Mouse (Mus musculus) myocyte (in vitro differentiated cells): ENCODE measurements around the gene Smtnl2.

ENCODE experiments used
- CEBPB ChIP-seq: IDR thresholded peaks from 2 replicates; pipeline ENCODE4 v1.6.1; 2011; ENCODE audit warnings: mild to moderate bottlenecking, moderate library complexity; ENCODE audit not compliant: poor library complexity, insufficient read depth, severe bottlenecking
- MAX ChIP-seq: IDR thresholded peaks from one replicate; pipeline ENCODE4 v1.6.1; 2011; ENCODE audit warnings: low read depth, mild to moderate bottlenecking, control low read depth
- MYOD1 ChIP-seq, 3 experiments: IDR thresholded peaks; one replicate each; pipeline ENCODE4 v1.6.1; 2011; ENCODE audit warnings: control low read depth in 2 of 3, low read depth in 2 of 3, mild to moderate bottlenecking in 2 of 3, moderate library complexity in 1 of 3; ENCODE audit not compliant: insufficient read length in 2 of 3, control insufficient read depth in 1 of 3
- MYOG ChIP-seq, 3 experiments: IDR thresholded peaks; one replicate each; pipeline ENCODE4 v1.6.1; 2011; ENCODE audit warnings: control low read depth in 2 of 3, low read depth in 2 of 3, mild to moderate bottlenecking in 2 of 3; ENCODE audit not compliant: insufficient read length in 2 of 3, control insufficient read depth in 1 of 3, insufficient read depth in 1 of 3
- POLR2A ChIP-seq: IDR thresholded peaks from one replicate; pipeline ENCODE4 v1.6.1; 2011; ENCODE audit warnings: low read depth, mild to moderate bottlenecking, control low read depth, moderate library complexity; ENCODE audit not compliant: insufficient read length
- POLR2AphosphoS2 ChIP-seq: IDR thresholded peaks from one replicate; pipeline ENCODE4 v1.6.1; 2011; ENCODE audit warnings: low read depth, control low read depth; ENCODE audit not compliant: insufficient read length
- TCF12 ChIP-seq: IDR thresholded peaks from one replicate; pipeline ENCODE4 v1.6.1; 2011; ENCODE audit warnings: mild to moderate bottlenecking, control low read depth; ENCODE audit not compliant: poor library complexity, insufficient read depth, severe bottlenecking
- USF1 ChIP-seq: IDR thresholded peaks from one replicate; pipeline ENCODE4 v1.6.1; 2011; ENCODE audit warnings: low read depth, mild to moderate bottlenecking, control low read depth, moderate library complexity

- TF ChIP-seq TCF12 (no peak), POLR2A (no peak), MYOD1 (IDR thresholded peaks at IDR 0.05; ENCODE audit: control insufficient read depth in 1 of 3, insufficient read length in 2 of 3, low read depth in 2 of 3) (no peak), POLR2AphosphoS2 (no peak), MYOG (IDR thresholded peaks at IDR 0.05; ENCODE audit: control insufficient read depth in 1 of 3, insufficient read depth in 1 of 3, insufficient read length in 2 of 3, low read depth in 2 of 3) (no peak), MAX (no peak), USF1 (no peak), CEBPB (no peak)
Measured at GRCm38 (mm10) chr11:72339716-72340115, 71.8 kb downstream of the Smtnl2 start.
